Mouse (Mus musculus) CH12.LX (cell line): ENCODE measurements around the gene Hdac1. TPM values are rescaled to one million over a fixed set of nuclear protein-coding genes. Genes with fewer than 3 reads are reported as not detected.
"Not testable (repeated sequence)": the region's sequence is repeated elsewhere in the genome, so short reads cannot be mapped to it uniquely, and the experiment has no call there.

ENCODE experiments used
- DNase-seq: peaks from one replicate; pipeline ENCODE4 v3.0.0-alpha.2; 2013; ENCODE audit errors: extremely low read depth
- H3K27ac ChIP-seq: 2 replicates; pipeline ENCODE4 v1.5.1; 2012; ENCODE audit warnings: low read depth, mild to moderate bottlenecking, control low read depth, moderate library complexity; ENCODE audit not compliant: insufficient read depth
- H3K27me3 ChIP-seq: replicated peaks from 2 replicates; pipeline ENCODE3; 2012; ENCODE audit warnings: inconsistent platforms
- H3K36me3 ChIP-seq, 2 experiments: replicated peaks in 1 of 2; 2 replicates each; pipeline versions ENCODE3 to v1.6.1; 2012; ENCODE audit warnings: inconsistent platforms in 1 of 2, low read length in 1 of 2, mild to moderate bottlenecking in 1 of 2, mixed read lengths in 1 of 2, moderate library complexity in 1 of 2; ENCODE audit not compliant: control insufficient read depth in 1 of 2, insufficient read depth in 1 of 2
- H3K4me1 ChIP-seq, 2 experiments: 2 replicates each; pipeline ENCODE4 v1.6.1; 2012; ENCODE audit warnings: inconsistent platforms in 1 of 2, moderate library complexity in 1 of 2; ENCODE audit not compliant: insufficient read depth in 2 of 2, control insufficient read depth in 1 of 2
- H3K4me2 ChIP-seq: 2 replicates; pipeline ENCODE4 v1.6.1; 2012; ENCODE audit warnings: low read depth, mild to moderate bottlenecking, control low read depth; ENCODE audit not compliant: poor library complexity, insufficient read depth, severe bottlenecking
- H3K4me3 ChIP-seq, 3 experiments: fragments of 150-350 bp in 1 of 3; sonication (generic) in 1 of 3; replicated peaks in 1 of 3; 2 replicates each; pipeline versions ENCODE3 to v1.5.1; 2011 to 2012; ENCODE audit warnings: low read depth in 2 of 3, low read length in 2 of 3, mild to moderate bottlenecking in 2 of 3, moderate library complexity in 2 of 3, control low read depth in 1 of 3, improper control_type of control experiment in 1 of 3, inconsistent platforms in 1 of 3, mixed read lengths in 1 of 3; ENCODE audit not compliant: poor library complexity in 1 of 3
- H3K79me2 ChIP-seq: replicated peaks from 2 replicates; pipeline ENCODE4 v1.6.1; 2012; ENCODE audit warnings: mild to moderate bottlenecking, moderate library complexity; ENCODE audit not compliant: control insufficient read depth, poor library complexity, insufficient read depth, severe bottlenecking; ENCODE audit errors: extremely low read depth
- H3K9ac ChIP-seq: 2 replicates; pipeline ENCODE4 v1.6.1; 2012; ENCODE audit warnings: low read depth, mild to moderate bottlenecking, control low read depth, moderate library complexity; ENCODE audit not compliant: insufficient read depth
- H3K9me3 ChIP-seq: replicated peaks from 2 replicates; pipeline ENCODE3; 2012; ENCODE audit warnings: low read length, inconsistent platforms, mixed read lengths
- BHLHE40 ChIP-seq: IDR thresholded peaks from 2 replicates; pipeline ENCODE4 v1.6.1; 2011; ENCODE audit warnings: mild to moderate bottlenecking, low read depth, low read length, improper control_type of control experiment
- CHD1 ChIP-seq: IDR thresholded peaks from 2 replicates; pipeline ENCODE4 v1.6.1; 2012; ENCODE audit warnings: low read depth, low read length, improper control_type of control experiment, inconsistent platforms
- CHD2 ChIP-seq: IDR thresholded peaks from 2 replicates; pipeline ENCODE4 v1.6.1; 2011; ENCODE audit warnings: low read length, improper control_type of control experiment
- CTCF ChIP-seq, 2 experiments: IDR thresholded peaks in 1 of 2; conservative IDR thresholded peaks in 1 of 2; 2 replicates each; pipeline ENCODE4 v1.5.1; 2011 to 2012; ENCODE audit warnings: low read depth in 2 of 2, low read length in 2 of 2, improper control_type of control experiment in 1 of 2, inconsistent platforms in 1 of 2, mild to moderate bottlenecking in 1 of 2, moderate library complexity in 1 of 2
- ELF1 ChIP-seq: IDR thresholded peaks from 2 replicates; pipeline ENCODE4 v1.6.1; 2014; ENCODE audit warnings: low read depth, mild to moderate bottlenecking, inconsistent platforms, low read length, improper control_type of control experiment
- EP300 ChIP-seq: IDR thresholded peaks from 2 replicates; pipeline ENCODE4 v1.6.1; 2011; ENCODE audit warnings: low read length, improper control_type of control experiment
- HCFC1 ChIP-seq: IDR thresholded peaks from 2 replicates; pipeline ENCODE4 v1.6.1; 2012; ENCODE audit warnings: low read depth, mild to moderate bottlenecking, inconsistent platforms, low read length, improper control_type of control experiment
- IRF4 ChIP-seq: IDR thresholded peaks from 2 replicates; pipeline ENCODE4 v1.6.1; 2014; ENCODE audit warnings: low read depth, mild to moderate bottlenecking, inconsistent platforms, low read length, improper control_type of control experiment
- KAT2A ChIP-seq: IDR thresholded peaks from 2 replicates; pipeline ENCODE4 v1.6.1; 2012; ENCODE audit warnings: low read length, improper control_type of control experiment, inconsistent platforms; ENCODE audit not compliant: insufficient replicate concordance
- MAX ChIP-seq: IDR thresholded peaks from 2 replicates; pipeline ENCODE4 v1.6.1; 2011; ENCODE audit warnings: low read length, improper control_type of control experiment
- MAZ ChIP-seq: IDR thresholded peaks from 2 replicates; pipeline ENCODE4 v1.6.1; 2012; ENCODE audit warnings: low read depth, mild to moderate bottlenecking, inconsistent platforms, low read length, improper control_type of control experiment, moderate library complexity
- MEF2A ChIP-seq: IDR thresholded peaks from 2 replicates; pipeline ENCODE4 v1.6.1; 2014; ENCODE audit warnings: low read depth, mild to moderate bottlenecking, inconsistent platforms, low read length, improper control_type of control experiment, borderline replicate concordance
- NRF1 ChIP-seq: IDR thresholded peaks from 2 replicates; pipeline ENCODE4 v1.6.1; 2014; ENCODE audit warnings: low read depth, mild to moderate bottlenecking, inconsistent platforms, low read length, improper control_type of control experiment, moderate library complexity
- POLR2A ChIP-seq: IDR thresholded peaks from 2 replicates; pipeline ENCODE4 v1.6.1; 2011; ENCODE audit warnings: low read depth, mild to moderate bottlenecking, improper control_type of control experiment, low read length
- POLR2AphosphoS2 ChIP-seq: IDR thresholded peaks from 2 replicates; pipeline ENCODE4 v1.6.1; 2011; ENCODE audit warnings: low read depth, low read length, improper control_type of control experiment
- RAD21 ChIP-seq: IDR thresholded peaks from 2 replicates; pipeline ENCODE4 v1.6.1; 2011; ENCODE audit warnings: low read depth, mild to moderate bottlenecking, low read length, improper control_type of control experiment, moderate library complexity
- SMC3 ChIP-seq: IDR thresholded peaks from 2 replicates; pipeline ENCODE4 v1.6.1; 2011; ENCODE audit warnings: low read depth, low read length, improper control_type of control experiment
- TCF12 ChIP-seq: IDR thresholded peaks from 2 replicates; pipeline ENCODE4 v1.6.1; 2014; ENCODE audit warnings: low read depth, mild to moderate bottlenecking, inconsistent platforms, low read length, improper control_type of control experiment
- UBTF ChIP-seq: IDR thresholded peaks from 2 replicates; pipeline ENCODE4 v1.6.1; 2012; ENCODE audit warnings: low read depth, mild to moderate bottlenecking, inconsistent platforms, low read length, improper control_type of control experiment, moderate library complexity
- USF1 ChIP-seq: IDR thresholded peaks from 2 replicates; pipeline ENCODE4 v1.6.1; 2014; ENCODE audit warnings: low read depth, mild to moderate bottlenecking, inconsistent platforms, low read length, improper control_type of control experiment
- USF2 ChIP-seq: conservative IDR thresholded peaks from 2 replicates; pipeline ENCODE4 v1.6.1; 2011; ENCODE audit warnings: low read depth, low read length, improper control_type of control experiment
- ZC3H11A ChIP-seq: IDR thresholded peaks from 2 replicates; pipeline ENCODE4 v1.6.1; 2012; ENCODE audit warnings: low read depth, mild to moderate bottlenecking, inconsistent platforms, low read length, improper control_type of control experiment
- ZMIZ1 ChIP-seq: IDR thresholded peaks from 2 replicates; pipeline ENCODE4 v1.6.1; 2012; ENCODE audit warnings: low read depth, mild to moderate bottlenecking, inconsistent platforms, low read length, improper control_type of control experiment
- dilution Hi-C: fragments of 300-500 bp; cut with MboI; formaldehyde crosslinking; loops from 2 replicates; pipeline ENCODE4 v1.14.3; 2020; ENCODE audit warnings: low sequenced_read_pairs; ENCODE audit not compliant: extremely low pct_unique_long_range_greater_than_20kb, extremely low pct_ligation_motif_present
- in situ Hi-C: fragments of 300-500 bp; cut with MboI; formaldehyde crosslinking; loops from 3 replicates; pipeline ENCODE4 v1.14.3; 2019; ENCODE audit warnings: low sequenced_read_pairs, low pct_ligation_motif_present, low pct_unique_long_range_greater_than_20kb, mixed read lengths
- polyA plus RNA-seq: library from polyadenylated mRNA; unstranded; fragments of >175 nt; gene quantifications from 2 replicates; pipeline ENCODE4 v1.2.1, GENCODE M21; 2012; ENCODE audit warnings: low read depth; ENCODE audit not compliant: insufficient read length
- total RNA-seq, 2 experiments: library from RNA; depleted of rRNA; stranded (reverse); fragments of 300-350 nt in 1 of 2; fragments of >200 nt in 1 of 2; gene quantifications; 2 replicates each; pipeline ENCODE4 v1.2.3; 2012 to 2014

The Hdac1 gene
- total and polyA plus RNA-seq, 3 experiments, result 71.7 to 231 (median 106) TPM

DNA sequence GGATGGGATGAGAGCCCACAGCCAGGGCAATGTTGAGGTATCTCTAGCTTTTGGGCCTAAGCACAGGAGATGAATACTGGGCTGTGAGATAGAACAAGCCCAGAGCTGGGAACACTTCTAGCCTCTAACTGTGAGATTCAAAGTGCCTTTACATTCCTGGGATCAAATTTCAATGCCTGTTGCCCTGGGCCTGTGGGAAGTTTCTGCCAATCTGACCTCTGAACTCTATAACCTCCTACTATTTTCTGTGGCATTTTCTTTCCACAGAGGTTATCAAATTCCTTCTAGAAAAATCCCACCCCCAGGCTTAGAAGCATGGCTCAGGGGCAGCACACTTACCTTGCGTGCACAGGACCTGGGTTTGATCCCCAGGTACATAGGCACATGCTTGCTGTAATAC is 7.8 kb upstream of the Hdac1 start:
- DNase-seq, result no peak
- dilution Hi-C loops, result no loop called here
- no peak for TF ChIP-seq ZMIZ1
- TF ChIP-seq ELF1, result no peak
- no peak for TF ChIP-seq MEF2A
- TF ChIP-seq MAZ, result no peak
- no peak for TF ChIP-seq CHD1
- TF ChIP-seq NRF1, result no peak
- TF ChIP-seq IRF4, result no peak
- no peak for TF ChIP-seq TCF12
- TF ChIP-seq USF1, result no peak
- no peak for TF ChIP-seq MAX
- TF ChIP-seq CHD2, result no peak
- no peak for TF ChIP-seq HCFC1

GRCm38 (mm10) chr4:129549306-129549705 is 6.8 kb upstream of the Hdac1 start:
- DNase-seq, result peak; percentile 57
- Histone ChIP-seq H3K79me2 (no peaks in the 10 kb centered on the region), H3K36me3 (peaks cover 27 to 53% of the 10 kb centered on the region in 2 experiments), H3K9ac (no peak overlapping the region), H3K9me3 (peaks cover 2% of the 10 kb centered on the region), H3K27ac (no peak overlapping the region), H3K27me3 (no peaks in the 10 kb centered on the region), H3K4me3 (no peak overlapping the region), H3K4me1 (0 out of 4 replicates have a peak, but pooled peaks cover 0 to 3% of the 10 kb centered on the region in 2 experiments), H3K4me2 (no peak overlapping the region)
- dilution Hi-C loops (no loop called here), in situ Hi-C loops (no loop called here)
- TF ChIP-seq BHLHE40 (no peak), POLR2AphosphoS2 (no peak), ZC3H11A (no peak), RAD21 (peak; percentile 63), CHD2 (no peak), SMC3 (peak; percentile 69), ZMIZ1 (no peak), CHD1 (no peak), USF2 (no peak), EP300 (no peak), POLR2A (no peak), KAT2A (no peak), CTCF (conservative IDR thresholded peaks at IDR 0.05 in 1 of 2, IDR thresholded peaks at IDR 0.05 in 1 of 2; ENCODE audit: low read depth in 2 of 2, low read length in 2 of 2) (peak; percentile 46 to 69), UBTF (no peak)

More for the DNA sequence above, 7.8 kb upstream of the Hdac1 start:
- Histone ChIP-seq H3K27me3 (no peaks in the 10 kb centered on the region), H3K36me3 (peaks cover 28 to 62% of the 10 kb centered on the region in 2 experiments), H3K27ac (no peak overlapping the region), H3K9ac (no peak overlapping the region), H3K4me2 (no peak overlapping the region), H3K79me2 (no peaks in the 10 kb centered on the region), H3K4me1 (peaks cover 0 to 8% of the 10 kb centered on the region in 2 experiments; a peak in 3 of 4 replicates), H3K4me3 (no peak overlapping the region), H3K9me3 (peaks cover 2% of the 10 kb centered on the region)
- in situ Hi-C loops, result loop anchor here (5.0 kb wide), 1 partner anchor 57 kb away; no protein-coding TSS in a partner anchor

DNA sequence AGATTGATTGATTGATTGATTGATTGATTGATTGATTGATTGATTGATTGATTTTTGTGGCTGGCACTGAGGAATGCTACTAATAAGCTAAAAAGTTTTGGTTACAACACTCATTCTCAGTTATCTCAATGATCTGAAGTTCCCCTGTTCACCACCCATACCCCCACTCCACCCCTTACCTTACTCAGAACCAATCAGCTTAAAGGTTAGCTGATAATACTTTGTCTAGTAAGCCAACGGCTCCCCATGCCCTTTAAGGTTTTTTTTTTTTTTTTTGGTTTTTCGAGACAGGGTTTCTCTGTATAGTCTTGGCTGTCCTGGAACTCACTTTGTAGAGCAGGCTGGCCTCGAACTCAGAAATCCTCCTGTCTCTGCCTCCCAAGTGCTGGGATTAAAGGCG is 5.1 kb upstream of the Hdac1 start:
- peaks cover 22 to 42% of the 10 kb centered on the region in 2 experiments for H3K36me3 ChIP-seq
- DNase-seq, in situ Hi-C loops, H3K27me3 ChIP-seq, H3K79me2 ChIP-seq, H3K9me3 ChIP-seq, dilution Hi-C loops, H3K4me2 ChIP-seq, H3K4me1 ChIP-seq, H3K9ac ChIP-seq, H3K4me3 ChIP-seq, H3K27ac ChIP-seq: not testable (repeated sequence)
